Mouse (Mus musculus) leukemia stem cell, adult 10-12 weeks (primary cell): Measurements from ENCODE around the gene Nsun4. TPM values are rescaled to one million over a fixed set of nuclear protein-coding genes. Genes with fewer than 3 reads are reported as not detected.

Experiments
- polyA plus RNA-seq: library from polyadenylated mRNA; stranded (reverse); fragments of >175 nt; gene quantifications from 2 replicates; pipeline ENCODE4 v1.2.3, GENCODE M21; 2012; ENCODE audit warnings: low replicate concordance

The Nsun4 gene
- 0.11 and 0.38 TPM in 2 replicates for polyA plus RNA-seq

GRCm38 (mm10) chr4:116053399-116053961 is at the start of gene Nsun4:
TSS of gene Nsun4 (minus strand) at chr4:116053876.

GRCm38 (mm10) chr4:116074861-116075620 is 21.4 kb upstream of the Nsun4 start, which contains the start of the genes Uqcrh and Lrrc41:
TSS of gene Uqcrh (minus strand) at chr4:116075071.
TSS of gene Lrrc41 (plus strand) at chr4:116075269.

GRCm38 (mm10) chr4:116017902-116018746 is 35.6 kb downstream of the Nsun4 start, which contains the start of gene Faah:
TSS of gene Faah (minus strand) at chr4:116017926.

Other genes with a start within 250 kb of the Nsun4 start
- 11.1 and 14.7 TPM in 2 replicates for gene Mob3c, start 225.8 kb downstream of the Nsun4 start, polyA plus RNA-seq
- gene Mknk1, start 214.7 kb downstream of the Nsun4 start, polyA plus RNA-seq = 22.0 and 87.7 TPM in 2 replicates
- gene Kncn, start 169.5 kb downstream of the Nsun4 start, polyA plus RNA-seq = not detected in 2 replicates
- gene 6430628N08Rik, start 163.2 kb downstream of the Nsun4 start, polyA plus RNA-seq = not detected in 2 replicates
- gene Dmbx1, start 114.0 kb downstream of the Nsun4 start, polyA plus RNA-seq = not detected in 2 replicates
- gene Faah, start 36.0 kb downstream of the Nsun4 start, polyA plus RNA-seq = 7.7 and 12.1 TPM in 2 replicates
- 12.3 and 45.2 TPM in 2 replicates for gene Uqcrh, start 21.2 kb upstream of the Nsun4 start, polyA plus RNA-seq
- gene Lrrc41, start 21.4 kb upstream of the Nsun4 start, polyA plus RNA-seq = 30.1 and 62.6 TPM in 2 replicates
- 0.79 and 1.8 TPM in 2 replicates for gene Rad54l, start 69.8 kb upstream of the Nsun4 start, polyA plus RNA-seq
- gene Pomgnt1, start 70.0 kb upstream of the Nsun4 start, polyA plus RNA-seq = 4.2 and 8.7 TPM in 2 replicates
- gene Lurap1, start 97.5 kb upstream of the Nsun4 start, polyA plus RNA-seq = 0.19 and 0.41 TPM in 2 replicates
- gene Tspan1, start 113.7 kb upstream of the Nsun4 start, polyA plus RNA-seq = not detected in 2 replicates
- gene 1700042G07Rik, start 119.5 kb upstream of the Nsun4 start, polyA plus RNA-seq = not detected in 2 replicates
- not detected in 2 replicates for gene Gm49337, start 119.5 kb upstream of the Nsun4 start, polyA plus RNA-seq
- 1.3 and 3.1 TPM in 2 replicates for gene Pik3r3, start 167.7 kb upstream of the Nsun4 start, polyA plus RNA-seq